8 mouse cellular contexts compared by ENCODE assay signal in genomic region chr5:113179843-113180682, GRCm38 (mm10). TPM values are rescaled to one million over a fixed set of nuclear protein-coding genes. Genes with fewer than 3 reads are reported as not detected.
DNase-seq lines count a peak whose midpoint lies in the region; ATAC-seq and TF ChIP-seq lines count a peak whose summit lies in the region.

No protein-coding gene starts in this region.

- H3K36me3 ChIP-seq in hindbrain, embryonic 11.5 days (ENCODE audit: control insufficient read depth, insufficient read depth, low read length), result no peaks in the 10 kb centered on the region
- no peaks in the 10 kb centered on the region for H3K36me3 ChIP-seq in lung, postnatal 0 days (ENCODE audit: insufficient read depth, low read length)

- DNase-seq in MN1 (ENCODE audit: low spot score), result peak; percentile 96
- DNase-seq in cerebellum, postnatal 10 days, result peak; percentile 95 to 96
- peak; percentile 66 to 84 for DNase-seq in frontal cortex, postnatal 10 days (ENCODE audit: low spot score in 2 of 2)
- peak; percentile 94 for DNase-seq in hindbrain, embryonic 11.5 days (ENCODE audit: low spot score)
- peak; percentile 91 to 93 for DNase-seq in layer of hippocampus, postnatal 10 days (ENCODE audit: low spot score in 2 of 2)
- peak; percentile 92 for DNase-seq in lung, postnatal 0 days (ENCODE audit: low spot score)
- DNase-seq in ovary, postnatal 14 days (ENCODE audit: low spot score), result peak; percentile 89
- peak; percentile 59 for DNase-seq in thymus, postnatal 25 days

- peak; percentile 72 for ATAC-seq in hindbrain, embryonic 11.5 days (ENCODE audit: low FRiP score)
- peak; percentile 91 for ATAC-seq in lung, postnatal 0 days

- H3K9ac ChIP-seq in hindbrain, embryonic 11.5 days (ENCODE audit: low read depth, low read length), result peak overlapping the region; percentile 37
- no peak overlapping the region for H3K9ac ChIP-seq in lung, postnatal 0 days (replicated peaks; ENCODE audit: low read depth)

- H3K27me3 ChIP-seq in hindbrain, embryonic 11.5 days (ENCODE audit: control insufficient read depth, insufficient read depth, low read length), result no peaks in the 10 kb centered on the region
- no peaks in the 10 kb centered on the region for H3K27me3 ChIP-seq in lung, postnatal 0 days (replicated peaks; ENCODE audit: insufficient read depth, low read length)

- H3K4me1 ChIP-seq in hindbrain, embryonic 11.5 days (replicated peaks; ENCODE audit: control insufficient read depth, insufficient read depth, low read length), result peaks cover 6% of the 10 kb centered on the region
- no peaks in the 10 kb centered on the region for H3K4me1 ChIP-seq in lung, postnatal 0 days (ENCODE audit: insufficient read depth, low read depth, low read length)

- H3K4me2 ChIP-seq in hindbrain, embryonic 11.5 days (replicated peaks; ENCODE audit: low read depth, low read length), result peak overlapping the region; percentile 46
- H3K4me2 ChIP-seq in lung, postnatal 0 days (replicated peaks; ENCODE audit: low read depth, low read length), result peak overlapping the region; percentile 51

- H3K4me3 ChIP-seq in hindbrain, embryonic 11.5 days (ENCODE audit: low read depth, low read length), result peak overlapping the region; percentile 18
- H3K4me3 ChIP-seq in lung, postnatal 0 days (ENCODE audit: low read depth, low read length), result peak overlapping the region; percentile 15; the same call in 1 of the 2 replicates

- peak; percentile 58; the same call in 1 of the 2 replicates for TF ChIP-seq EP300 in lung, postnatal 0 days (IDR thresholded peaks at IDR 0.05)

- TF ChIP-seq CTCF in lung, postnatal 0 days (IDR thresholded peaks at IDR 0.05), result peak; percentile 95

- peak overlapping the region; percentile 71 for H3K27ac ChIP-seq in hindbrain, embryonic 11.5 days (ENCODE audit: low read depth, low read length)
- peak overlapping the region; percentile 57 for H3K27ac ChIP-seq in lung, postnatal 0 days (ENCODE audit: low read length)

- H3K9me3 ChIP-seq in hindbrain, embryonic 11.5 days (ENCODE audit: control insufficient read depth, low read length), result no peaks in the 10 kb centered on the region
- no peaks in the 10 kb centered on the region for H3K9me3 ChIP-seq in lung, postnatal 0 days (ENCODE audit: low read length)

- 3% methylated on average over 26 of the region's 30 CpGs for WGBS in hindbrain, embryonic 11.5 days
- WGBS in lung, postnatal 0 days, result 4% methylated on average over 21 of the region's 30 CpGs

RNA-seq across cellular contexts. Expression of gene 2900026A02Rik, which starts 41.0 kb away (rescaled TPM):
- 1.2 and 1.5 TPM in 2 replicates for polyA plus RNA-seq in hindbrain, embryonic 11.5 days (2014; fragmentation: Nextera tagmentation; extraction: Ambion mirVana)
- 10 to 100 TPM; 55.4 to 56.9 TPM for total RNA-seq in layer of hippocampus, postnatal 10 days (2021)
- polyA plus RNA-seq in lung, postnatal 0 days (2015; fragmentation: Nextera tagmentation; extraction: Ambion mirVana), result 6.3 and 6.9 TPM in 2 replicates

RNA-seq across cellular contexts. Expression of gene Tmem211, which starts 46.6 kb away (rescaled TPM):
- polyA plus RNA-seq in hindbrain, embryonic 11.5 days (2014; fragmentation: Nextera tagmentation; extraction: Ambion mirVana), result 0.08 TPM in 1 of 2 replicates, not detected in the other
- under 1 TPM in 1 of 2 experiments, not detected in 1; 0.18 TPM for total RNA-seq in layer of hippocampus, postnatal 10 days (2021)
- polyA plus RNA-seq in lung, postnatal 0 days (2015; fragmentation: Nextera tagmentation; extraction: Ambion mirVana), result not detected in 2 replicates

Comparison
In these comparisons a context has a peak if more than half of its experiments do, and no peak if none do; other contexts are left out.
1. Peak in every context shown above with its lines: DNase-seq, ATAC-seq, H3K4me3 ChIP-seq and H3K27ac ChIP-seq.